Mouse (Mus musculus) kidney, embryonic 16.5 days (tissue): ENCODE data around the gene Rbmxl2. TPM values are rescaled to one million over a fixed set of nuclear protein-coding genes. Genes with fewer than 3 reads are reported as not detected.

ENCODE experiments used
- ATAC-seq: fragments of 200-750 bp; cut with Nextera tagmentation; 2 replicates; pipeline ENCODE4 v1.8.0; 2017; ENCODE audit warnings: moderate TSS enrichment; ENCODE audit not compliant: low FRiP score, low TSS enrichment
- H3K27ac ChIP-seq: fragments of 300-500 bp; sonication (generic); 2 replicates; pipeline ENCODE4 v1.5.1; 2014; ENCODE audit warnings: low read length
- H3K27me3 ChIP-seq: fragments of 300-500 bp; sonication (generic); 2 replicates; pipeline ENCODE4 v1.6.1; 2014; ENCODE audit warnings: low read length, control low read depth, mixed read lengths; ENCODE audit not compliant: insufficient read depth
- H3K36me3 ChIP-seq: fragments of 300-500 bp; sonication (generic); 2 replicates; pipeline ENCODE4 v1.6.1; 2014; ENCODE audit warnings: low read length, control low read depth, mixed read lengths; ENCODE audit not compliant: insufficient read depth
- H3K4me1 ChIP-seq: fragments of 300-500 bp; sonication (generic); 2 replicates; pipeline ENCODE4 v1.6.1; 2014; ENCODE audit warnings: low read length, control low read depth, mixed read lengths; ENCODE audit not compliant: insufficient read depth
- H3K4me2 ChIP-seq: fragments of 300-500 bp; sonication (generic); replicated peaks from 2 replicates; pipeline ENCODE4 v1.6.1; 2014; ENCODE audit warnings: low read depth, low read length
- H3K4me3 ChIP-seq: fragments of 300-500 bp; sonication (generic); 2 replicates; pipeline ENCODE4 v1.5.1; 2014; ENCODE audit warnings: mild to moderate bottlenecking, low read length
- H3K9ac ChIP-seq: fragments of 300-500 bp; sonication (generic); replicated peaks from 2 replicates; pipeline ENCODE4 v1.6.1; 2014; ENCODE audit warnings: low read length
- H3K9me3 ChIP-seq: fragments of 300-500 bp; sonication (generic); 2 replicates; pipeline ENCODE4 v1.6.1; 2016; ENCODE audit warnings: low read length, control low read depth
- WGBS: fragments of 180-500 bp; shearing (Covaris S2); extraction: QIAGEN DNeasy Blood & Tissue Kit; methylation state at CpG from one replicate; pipeline ENCODE4 v1.1.7; 2014; 5-methylcytosine and 5-hydroxymethylcytosine counted together
- polyA plus RNA-seq: library from polyadenylated mRNA; unstranded; fragments of >200 nt; fragmentation: Nextera tagmentation; extraction: Ambion mirVana; gene quantifications from 2 replicates; pipeline ENCODE4 v1.2.1, GENCODE M21; 2015

Rbmxl2 gene
- polyA plus RNA-seq, 1 experiment from 2014 or later, result not detected

DNA sequence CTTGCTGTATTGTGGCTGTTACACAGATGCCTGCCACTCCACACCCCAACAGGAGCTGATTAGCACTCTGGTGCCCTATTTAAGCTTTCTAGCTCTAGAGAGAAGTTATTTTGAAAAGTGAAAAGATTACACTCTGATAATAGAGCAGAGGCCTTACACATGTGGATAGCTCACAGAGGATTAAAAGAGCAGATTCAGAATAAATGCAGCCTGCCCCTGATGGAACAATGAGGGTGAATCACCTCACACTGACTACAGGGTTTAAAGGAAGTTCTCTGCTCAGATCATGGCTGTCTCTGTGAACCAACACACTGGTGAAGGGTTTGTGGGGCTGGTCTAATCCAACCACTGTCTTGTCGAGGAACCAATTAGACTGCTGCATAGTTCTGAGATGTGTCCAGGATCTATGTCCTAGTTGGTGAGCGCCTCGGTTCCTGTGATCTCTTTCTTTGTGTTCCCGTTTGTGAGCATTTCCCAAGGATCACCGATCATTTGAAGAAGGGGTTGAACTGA, 32.2 kb downstream of the Rbmxl2 start:
- no peaks in the 10 kb centered on the region for H3K9me3 ChIP-seq
- 82% methylated on average over 5 of the region's 5 CpGs for WGBS

DNA sequence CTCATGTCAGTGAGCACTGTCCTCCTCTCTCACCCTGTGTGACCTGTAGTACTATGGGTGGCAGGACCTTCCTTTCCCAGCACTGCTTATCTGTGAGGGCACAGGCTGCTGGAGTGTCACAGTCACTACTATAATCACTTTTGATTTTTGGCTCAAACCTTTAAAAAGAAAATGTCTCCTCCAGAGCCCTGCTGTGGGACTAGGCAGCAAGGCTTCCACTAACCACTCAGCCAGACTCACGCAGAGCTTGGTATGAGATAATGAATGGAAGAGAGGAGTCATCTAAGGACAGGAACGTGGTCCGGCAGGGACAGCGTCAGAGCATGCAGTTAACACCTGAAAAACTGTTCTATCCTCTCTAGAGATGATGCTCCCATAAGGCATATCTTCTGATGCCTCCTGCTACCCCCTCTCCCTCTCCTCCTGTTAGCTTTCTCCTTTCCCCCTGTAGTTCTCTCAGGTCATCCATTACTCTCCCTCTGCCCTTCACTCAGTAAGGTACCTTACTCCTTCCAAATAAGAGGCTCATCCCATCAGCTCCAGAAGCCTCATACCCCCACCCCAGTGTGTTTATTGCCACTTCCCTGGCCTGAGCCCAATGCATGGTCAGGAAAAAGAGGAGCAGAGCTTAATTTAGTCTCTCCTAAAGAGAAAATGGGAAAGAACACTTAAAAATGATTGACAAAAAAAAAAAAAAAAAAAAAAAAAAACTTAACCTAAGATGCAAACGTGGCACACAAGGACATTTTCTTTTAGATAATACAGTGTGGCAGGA, 41.2 kb downstream of the Rbmxl2 start:
- Histone ChIP-seq H3K27me3 (no peaks in the 10 kb centered on the region), H3K4me3 (no peak overlapping the region), H3K9me3 (no peaks in the 10 kb centered on the region), H3K36me3 (no peaks in the 10 kb centered on the region), H3K4me2 (no peak overlapping the region), H3K4me1 (no peaks in the 10 kb centered on the region), H3K27ac (no peak overlapping the region), H3K9ac (no peak overlapping the region)
- no peak for ATAC-seq
- WGBS, result 77% methylated on average over 5 of the region's 5 CpGs

More for the DNA sequence above, 32.2 kb downstream of the Rbmxl2 start:
- no peaks in the 10 kb centered on the region for H3K27me3 ChIP-seq
- no peaks in the 10 kb centered on the region for H3K4me1 ChIP-seq
- no peak overlapping the region for H3K4me2 ChIP-seq
- no peak overlapping the region for H3K4me3 ChIP-seq
- ATAC-seq, result no peak
- no peaks in the 10 kb centered on the region for H3K36me3 ChIP-seq
- no peak overlapping the region for H3K27ac ChIP-seq
- H3K9ac ChIP-seq, result no peak overlapping the region

DNA sequence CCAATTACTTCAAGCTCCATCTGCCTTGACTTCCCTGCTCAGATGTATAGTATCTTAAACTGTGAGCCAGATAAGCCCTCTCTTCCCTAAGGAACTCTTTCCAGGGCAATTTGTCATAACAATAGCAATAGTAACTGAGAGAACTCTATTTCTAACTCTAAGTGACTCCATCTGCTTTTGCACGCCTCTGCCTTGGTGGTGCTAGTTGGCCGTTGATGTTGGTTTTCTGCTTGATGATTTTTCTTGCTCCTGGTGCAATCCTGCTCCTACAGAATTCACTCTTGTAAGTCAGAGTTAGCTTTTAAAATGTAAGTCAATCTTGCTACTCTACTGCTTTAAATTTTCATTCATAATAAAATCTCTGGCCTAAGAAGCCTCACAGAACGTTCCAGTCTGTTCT, 44.1 kb downstream of the Rbmxl2 start:
- H3K27me3 ChIP-seq, result no peaks in the 10 kb centered on the region
- no peak overlapping the region for H3K4me2 ChIP-seq
- WGBS, result 90% methylated on average over 3 of the region's 3 CpGs

DNA sequence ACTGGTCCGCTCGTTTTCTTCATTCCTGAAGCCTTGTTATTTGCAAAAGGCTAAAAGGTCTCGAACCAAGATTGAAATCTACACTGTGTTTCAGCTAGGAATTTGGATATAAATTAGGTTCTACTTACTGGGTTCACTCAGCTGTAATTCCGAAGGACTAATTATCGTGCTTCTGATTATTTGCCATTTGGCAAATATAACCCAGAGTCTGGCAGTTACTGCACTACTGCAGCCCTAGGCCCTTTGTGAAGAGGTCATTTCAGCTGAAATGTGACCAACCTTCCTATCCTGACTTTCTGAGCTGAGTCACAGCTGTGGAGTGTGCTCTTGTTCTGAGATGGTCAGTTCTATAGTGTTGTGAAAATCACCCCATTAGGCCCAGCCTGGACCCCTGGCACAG, 50.7 kb downstream of the Rbmxl2 start:
- no peak overlapping the region for H3K4me2 ChIP-seq
- no peak overlapping the region for H3K4me3 ChIP-seq
- no peak for ATAC-seq
- H3K27ac ChIP-seq, result no peak overlapping the region
- no peak overlapping the region for H3K9ac ChIP-seq
- no peaks in the 10 kb centered on the region for H3K27me3 ChIP-seq
- H3K9me3 ChIP-seq, result no peaks in the 10 kb centered on the region
- WGBS, result 65% methylated on average over 5 of the region's 5 CpGs
- H3K4me1 ChIP-seq, result no peaks in the 10 kb centered on the region
- no peaks in the 10 kb centered on the region for H3K36me3 ChIP-seq

More for the DNA sequence above, 44.1 kb downstream of the Rbmxl2 start:
- no peaks in the 10 kb centered on the region for H3K4me1 ChIP-seq
- no peaks in the 10 kb centered on the region for H3K36me3 ChIP-seq
- H3K27ac ChIP-seq, result no peak overlapping the region
- H3K9me3 ChIP-seq, result no peaks in the 10 kb centered on the region
- H3K9ac ChIP-seq, result no peak overlapping the region
- H3K4me3 ChIP-seq, result no peak overlapping the region
- no peak for ATAC-seq

Other genes starting within 250 kb of the Rbmxl2 start
- not detected in 2 replicates for gene Olfr6, start 245.5 kb upstream of the Rbmxl2 start, polyA plus RNA-seq
- gene Olfr711, start 234.0 kb upstream of the Rbmxl2 start, polyA plus RNA-seq, result not detected in 2 replicates
- not detected in 2 replicates for gene Olfr2, start 203.4 kb upstream of the Rbmxl2 start, polyA plus RNA-seq
- not detected in 2 replicates for gene Olfr713, start 178.3 kb upstream of the Rbmxl2 start, polyA plus RNA-seq
- gene Olfr714, start 138.5 kb upstream of the Rbmxl2 start, polyA plus RNA-seq, result not detected in 2 replicates
- not detected in 2 replicates for gene Olfr17, start 116.2 kb upstream of the Rbmxl2 start, polyA plus RNA-seq
- not detected in 2 replicates for gene Olfr715b, start 99.1 kb upstream of the Rbmxl2 start, polyA plus RNA-seq
- gene Olfr715, start 78.4 kb upstream of the Rbmxl2 start, polyA plus RNA-seq, result not detected in 2 replicates
- gene Olfr716, start 71.1 kb upstream of the Rbmxl2 start, polyA plus RNA-seq, result not detected in 2 replicates
- not detected in 2 replicates for gene Nlrp14, start 42.5 kb upstream of the Rbmxl2 start, polyA plus RNA-seq
- gene Syt9, start 161.3 kb downstream of the Rbmxl2 start, polyA plus RNA-seq, result 3.7 and 4.7 TPM in 2 replicates